Mouse (Mus musculus): ENCODE results near the gene Zdhhc11.

DNA sequence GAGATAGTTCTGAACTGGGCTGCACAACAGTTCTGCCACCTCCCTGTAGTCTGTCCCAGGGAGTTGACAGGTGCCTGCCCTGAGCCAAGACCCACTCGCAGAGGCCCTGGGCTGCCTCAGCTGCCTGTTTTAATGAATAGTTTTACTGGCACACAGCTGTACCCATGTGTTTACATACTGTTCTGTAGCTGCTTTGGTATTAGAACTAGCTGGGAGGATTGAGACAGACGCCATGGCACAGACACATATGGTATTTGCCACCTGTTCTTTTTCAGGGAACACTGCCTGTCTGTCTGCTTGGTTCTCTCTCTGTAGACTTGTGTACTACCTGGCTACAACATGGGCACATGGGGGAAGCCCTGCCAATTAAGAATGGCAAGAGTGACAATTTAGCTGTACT, 71.1 kb downstream of the Zdhhc11 start:
- no peak for TF ChIP-seq CTCF (IDR thresholded peaks at IDR 0.05; ENCODE audit: low read depth, low read length)
- no peak for TF ChIP-seq POLR2A (IDR thresholded peaks at IDR 0.05; ENCODE audit: extremely low read depth, insufficient read depth, low read length)

Measured in liver, adult 2 months (tissue).